Mouse (Mus musculus) T-cell, adult 66 days (primary cell): ENCODE measurements around the gene Guca1a. TPM values are rescaled to one million over a fixed set of nuclear protein-coding genes. Genes with fewer than 3 reads are reported as not detected.

Experiments
- total RNA-seq, 2 experiments: library from RNA; stranded (reverse); gene quantifications; 3 replicates in 1 of 2; 4 replicates in 1 of 2; pipeline ENCODE4 v1.2.4; 2023

Guca1a gene
- not detected for total RNA-seq

DNA sequence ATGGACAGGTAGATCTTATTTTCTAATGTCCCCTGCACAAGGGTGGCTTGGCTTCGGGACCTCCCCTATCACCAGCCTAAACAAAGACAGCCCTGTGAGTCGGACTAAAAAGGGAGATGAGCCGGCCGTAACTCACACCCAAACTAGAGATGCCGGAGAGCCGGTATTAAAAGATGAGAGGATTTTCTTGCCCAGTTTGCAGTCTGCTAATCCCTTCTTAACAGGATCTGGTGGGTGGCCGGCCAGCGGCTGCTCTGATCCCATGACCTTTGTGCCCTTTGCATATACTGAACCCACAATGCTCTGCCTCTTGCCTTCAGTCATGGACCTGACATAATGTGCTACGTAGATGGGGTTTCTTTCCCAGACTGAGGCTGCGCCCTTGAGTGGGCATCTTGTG is at the start of gene Guca1a:
Guca1a (minus strand) TSS at position 134 of the 400 bp plus-strand sequence.

DNA sequence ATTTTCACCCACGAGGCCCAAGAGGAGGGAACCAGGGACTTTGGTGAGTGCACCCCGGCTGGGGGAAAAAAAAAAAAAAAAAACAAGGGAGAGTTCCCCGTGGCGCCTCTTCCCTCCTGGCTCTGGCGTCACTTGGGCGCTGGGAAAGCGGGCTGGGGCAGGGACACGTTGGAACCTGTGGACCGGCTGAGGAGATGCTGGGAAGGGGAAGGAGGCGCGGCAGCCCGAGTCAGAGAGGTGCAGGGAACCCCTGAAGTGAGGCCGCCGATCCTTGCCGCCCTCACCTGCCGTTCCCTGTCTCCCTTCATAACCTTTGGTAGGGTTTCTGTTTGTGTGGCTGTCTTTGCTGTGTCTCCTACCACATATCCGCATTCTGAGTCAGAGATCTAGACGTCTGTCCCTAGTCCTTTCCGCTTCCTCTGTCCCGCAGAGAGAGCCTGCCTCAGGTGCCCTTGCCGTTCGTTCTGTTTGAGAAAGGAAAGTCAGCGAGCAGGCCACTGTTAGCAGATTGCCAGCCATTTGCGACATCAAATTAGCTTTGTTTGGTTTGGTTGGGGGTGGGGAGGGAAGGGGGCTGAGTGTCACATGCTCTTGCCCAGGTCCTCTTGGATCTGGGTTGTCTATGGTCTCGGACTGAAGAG is 36.6 kb upstream of the Guca1a start, which contains the start of gene 1700001C19Rik:
1700001C19Rik (minus strand) TSS at position 470 of the 641 bp plus-strand sequence.

DNA sequence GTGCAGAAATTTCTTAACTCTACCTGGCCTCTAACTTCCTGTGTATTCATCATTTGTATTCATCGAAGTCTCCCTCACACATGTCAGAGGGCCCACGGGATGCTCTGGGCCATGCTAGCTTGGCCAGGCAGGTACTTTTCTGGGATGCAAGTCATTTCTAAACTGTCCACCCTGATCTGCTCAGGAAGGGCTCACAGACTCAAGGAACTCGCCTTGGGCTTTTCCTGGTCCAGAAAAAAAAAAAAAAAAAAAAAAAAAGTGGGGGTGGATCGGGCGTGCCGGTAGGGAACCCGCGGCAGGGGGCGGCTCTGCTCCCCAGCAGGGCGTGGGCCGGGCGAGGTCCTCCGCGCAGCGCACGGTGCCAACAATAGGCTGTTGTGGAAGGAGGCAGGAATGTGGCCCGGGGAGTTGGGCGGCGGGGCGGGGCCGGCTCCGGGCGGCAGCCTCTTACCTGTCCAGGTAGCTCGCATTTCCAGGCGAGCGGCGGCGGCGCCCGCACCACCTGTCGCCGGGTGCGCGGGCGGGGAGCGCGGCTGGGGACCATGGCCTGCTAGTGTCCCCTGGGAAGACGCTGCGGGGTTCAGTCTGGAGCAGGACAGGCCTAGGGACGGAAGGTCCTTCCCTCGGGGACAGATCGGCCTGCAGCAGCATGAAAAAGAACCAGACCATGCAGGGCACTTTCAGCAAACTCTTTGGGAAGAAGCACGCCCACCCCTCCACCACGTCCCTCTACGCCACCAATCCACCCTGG is 35.9 kb upstream of the Guca1a start, which contains the start of gene AI661453:
AI661453 (plus strand) TSS at position 460 of the 751 bp plus-strand sequence.

DNA sequence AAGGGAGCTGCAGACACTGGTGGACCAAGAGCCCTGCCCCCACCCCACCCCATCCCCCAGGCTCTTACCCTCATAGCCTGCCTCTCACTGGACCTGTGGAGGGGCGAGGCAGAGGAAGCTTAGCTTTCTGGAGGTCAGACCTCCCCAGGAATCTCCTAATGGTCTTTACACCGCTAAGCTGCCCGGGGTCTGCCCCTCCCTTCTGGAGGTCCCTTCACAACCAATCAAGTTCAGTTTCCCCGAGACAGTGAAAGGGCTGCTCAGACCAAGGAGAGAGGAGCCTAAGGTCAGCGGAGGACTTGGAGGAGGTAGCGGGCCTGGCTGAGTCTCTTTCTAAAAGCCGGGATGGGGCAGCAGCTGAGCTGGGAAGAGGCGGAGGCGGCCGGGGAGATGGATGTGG is 15.2 kb downstream of the Guca1a start, which contains the start of gene Guca1b:
Guca1b (plus strand) TSS at position 249 of the 400 bp plus-strand sequence.

DNA sequence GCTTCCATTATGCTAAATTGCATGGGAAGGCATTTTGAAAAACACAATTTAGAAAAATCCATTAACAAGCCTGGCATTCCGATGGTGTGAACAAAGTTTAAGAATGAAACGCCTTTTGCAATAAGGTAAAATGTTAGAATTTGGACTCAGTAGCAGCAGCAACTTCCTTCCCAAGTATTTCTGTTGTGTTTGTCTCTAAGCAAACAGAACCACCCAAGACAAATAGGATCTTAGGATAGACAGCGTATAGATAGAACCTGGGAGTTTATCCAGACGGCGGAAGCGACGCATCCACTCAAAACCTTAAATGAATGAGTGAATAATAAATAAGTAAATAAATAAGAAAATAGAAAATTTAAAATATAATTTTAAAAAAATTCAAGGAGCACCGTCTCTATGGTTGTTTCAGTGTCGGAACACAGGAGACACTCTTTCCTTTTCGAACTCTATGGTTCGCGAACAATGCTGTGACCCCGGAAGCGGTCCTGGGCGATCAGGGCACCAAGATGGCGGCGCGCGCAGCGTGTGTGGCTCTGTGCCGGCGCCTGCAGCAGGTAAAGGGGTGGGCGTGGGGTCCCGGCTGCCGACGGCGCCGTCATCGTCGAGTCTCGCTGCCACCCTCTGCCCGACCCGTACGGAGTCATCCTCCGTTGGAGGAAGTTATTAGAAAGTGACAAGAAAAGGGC is 31.8 kb downstream of the Guca1a start, which contains the start of gene Mrps10:
Mrps10 (plus strand) TSS at position 487 of the 686 bp plus-strand sequence.

Other genes starting within 250 kb of the Guca1a start
- gene Mrps10, start 31.7 kb downstream of the Guca1a start, total RNA-seq: 10 to 100 TPM; 21.0 to 27.3 TPM
- 1 to 10 TPM; 5.3 to 5.5 TPM for gene Guca1b, start 15.2 kb downstream of the Guca1a start, total RNA-seq
- not detected for gene AI661453, start 36.0 kb upstream of the Guca1a start, total RNA-seq
- not detected for gene 1700001C19Rik, start 36.8 kb upstream of the Guca1a start, total RNA-seq
- gene Taf8, start 101.7 kb upstream of the Guca1a start, total RNA-seq: 10 to 100 TPM; 68.2 to 80.5 TPM
- gene Ccnd3, start 104.5 kb upstream of the Guca1a start, total RNA-seq: 100 to 1,000 TPM; 421 to 461 TPM
- 10 to 100 TPM; 15.2 to 15.8 TPM for gene Bysl, start 210.9 kb upstream of the Guca1a start, total RNA-seq
- 10 to 100 TPM; 68.0 to 70.9 TPM for gene Med20, start 211.0 kb upstream of the Guca1a start, total RNA-seq
- 1 to 10 TPM; 3.6 to 4.6 TPM for gene Gm20517, start 211.0 kb upstream of the Guca1a start, total RNA-seq
- gene Usp49, start 230.1 kb upstream of the Guca1a start, total RNA-seq: 1 to 10 TPM; 6.1 to 9.7 TPM